Mouse (Mus musculus) midbrain, embryonic 11.5 days (tissue): ENCODE results near the gene Hs3st1. TPM values are rescaled to one million over a fixed set of nuclear protein-coding genes. Genes with fewer than 3 reads are reported as not detected.
A peak's percentile ranks its signal among the peaks of the same experiment; 100 is the strongest.
"Not testable (repeated sequence)": the region's sequence is repeated elsewhere in the genome, so short reads cannot be mapped to it uniquely, and the experiment has no call there.

Source experiments
- ATAC-seq: fragments of 200-750 bp; cut with Nextera tagmentation; 2 replicates; pipeline ENCODE4 v1.8.0; 2017; ENCODE audit warnings: moderate TSS enrichment, moderate library complexity; ENCODE audit not compliant: low FRiP score
- DNase-seq: peaks from one replicate; pipeline ENCODE4 v3.0.0; 2015; ENCODE audit warnings: low spot score; ENCODE audit errors: missing footprints
- H3K27ac ChIP-seq: fragments of 300-500 bp; sonication (generic); 2 replicates; pipeline ENCODE4 v1.5.1; 2014; ENCODE audit warnings: low read depth, low read length
- H3K27me3 ChIP-seq: fragments of 300-500 bp; sonication (generic); 2 replicates; pipeline ENCODE4 v1.6.1; 2014; ENCODE audit warnings: mild to moderate bottlenecking, low read length, moderate library complexity, mixed read lengths; ENCODE audit not compliant: control insufficient read depth, insufficient read depth
- H3K36me3 ChIP-seq: fragments of 300-500 bp; sonication (generic); 2 replicates; pipeline ENCODE4 v1.6.1; 2014; ENCODE audit warnings: mild to moderate bottlenecking, low read length, moderate library complexity, mixed read lengths; ENCODE audit not compliant: control insufficient read depth, insufficient read depth
- H3K4me1 ChIP-seq: fragments of 300-500 bp; sonication (generic); 2 replicates; pipeline ENCODE4 v1.6.1; 2014; ENCODE audit warnings: low read length; ENCODE audit not compliant: control insufficient read depth, insufficient read depth
- H3K4me2 ChIP-seq: fragments of 300-500 bp; sonication (generic); 2 replicates; pipeline ENCODE4 v1.6.1; 2014; ENCODE audit warnings: mild to moderate bottlenecking, moderate library complexity
- H3K4me3 ChIP-seq: fragments of 300-500 bp; sonication (generic); 2 replicates; pipeline ENCODE4 v1.5.1; 2014; ENCODE audit warnings: low read depth, low read length
- H3K9ac ChIP-seq: fragments of 300-500 bp; sonication (generic); 2 replicates; pipeline ENCODE4 v1.6.1; 2014; ENCODE audit warnings: low read length
- H3K9me3 ChIP-seq: fragments of 300-500 bp; sonication (generic); 2 replicates; pipeline ENCODE4 v1.6.1; 2016; ENCODE audit warnings: low read length; ENCODE audit not compliant: control insufficient read depth
- WGBS: fragments of 180-500 bp; shearing (Covaris S2); extraction: QIAGEN DNeasy Blood & Tissue Kit; methylation state at CpG from one replicate; pipeline ENCODE4 v1.1.7; 2014; 5-methylcytosine and 5-hydroxymethylcytosine counted together
- polyA plus RNA-seq: library from polyadenylated mRNA; unstranded; fragments of >200 nt; fragmentation: Nextera tagmentation; extraction: Ambion mirVana; gene quantifications from 2 replicates; pipeline ENCODE4 v1.2.1, GENCODE M21; 2014

Hs3st1 gene
- polyA plus RNA-seq, result 11.6 and 13.1 TPM in 2 replicates

GRCm38 (mm10) chr5:39755375-39755774, at the start of gene Hs3st1:
Gene Hs3st1, minus strand, starts transcription at chr5:39755475.
- WGBS, result 95% methylated on average over 15 of the region's 15 CpGs
- not testable (repeated sequence) for H3K36me3 ChIP-seq, DNase-seq, H3K4me3 ChIP-seq, H3K4me2 ChIP-seq, H3K27ac ChIP-seq, H3K9me3 ChIP-seq, H3K9ac ChIP-seq, H3K27me3 ChIP-seq, ATAC-seq, H3K4me1 ChIP-seq

GRCm38 (mm10) chr5:39804663-39805062, 49.4 kb upstream of the Hs3st1 start:
- DNase-seq, result no peak
- Histone ChIP-seq H3K4me1 (no peaks in the 10 kb centered on the region), H3K27me3 (no peaks in the 10 kb centered on the region), H3K4me3 (no peak overlapping the region), H3K36me3 (no peaks in the 10 kb centered on the region), H3K27ac (no peak overlapping the region), H3K9ac (no peak overlapping the region), H3K9me3 (no peaks in the 10 kb centered on the region), H3K4me2 (no peak overlapping the region)
- ATAC-seq, result no peak
- WGBS, result 89% methylated on average over 5 of the region's 5 CpGs

- H3K4me3 ChIP-seq, result no peak overlapping the region
- H3K36me3 ChIP-seq, result no peaks in the 10 kb centered on the region
- ATAC-seq, result no peak
- no peak overlapping the region for H3K4me2 ChIP-seq
- no peak for DNase-seq
- H3K27ac ChIP-seq, result no peak overlapping the region
- no peak overlapping the region for H3K9ac ChIP-seq
- 89% methylated on average over 3 of the region's 3 CpGs for WGBS
- no peaks in the 10 kb centered on the region for H3K4me1 ChIP-seq
- H3K27me3 ChIP-seq, result no peaks in the 10 kb centered on the region
- H3K9me3 ChIP-seq, result no peaks in the 10 kb centered on the region
These were observed 48.7 kb upstream of the Hs3st1 start for GRCm38 (mm10) chr5:39803941-39804340.

GRCm38 (mm10) chr5:39803457-39803856, 48.2 kb upstream of the Hs3st1 start:
- DNase-seq (no peak), ATAC-seq (no peak)
- Histone ChIP-seq H3K27me3 (no peaks in the 10 kb centered on the region), H3K36me3 (no peaks in the 10 kb centered on the region), H3K9ac (no peak overlapping the region), H3K27ac (no peak overlapping the region), H3K9me3 (no peaks in the 10 kb centered on the region), H3K4me2 (no peak overlapping the region), H3K4me1 (no peaks in the 10 kb centered on the region), H3K4me3 (no peak overlapping the region)
- 91% methylated on average over 3 of the region's 3 CpGs for WGBS

- no peaks in the 10 kb centered on the region for H3K4me1 ChIP-seq
- WGBS, result 78% methylated on average over 3 of the region's 3 CpGs
- H3K36me3 ChIP-seq, result no peaks in the 10 kb centered on the region
- DNase-seq, result no peak
- no peak overlapping the region for H3K27ac ChIP-seq
- no peaks in the 10 kb centered on the region for H3K27me3 ChIP-seq
- H3K4me2 ChIP-seq, result no peak overlapping the region
- no peaks in the 10 kb centered on the region for H3K9me3 ChIP-seq
- no peak for ATAC-seq
- no peak overlapping the region for H3K9ac ChIP-seq
- H3K4me3 ChIP-seq, result no peak overlapping the region
These were observed 46.8 kb upstream of the Hs3st1 start for GRCm38 (mm10) chr5:39802110-39802509.

GRCm38 (mm10) chr5:39777094-39777710, 21.9 kb upstream of the Hs3st1 start:
- no peak overlapping the region for H3K27ac ChIP-seq
- no peak overlapping the region for H3K4me3 ChIP-seq
- no peak overlapping the region for H3K4me2 ChIP-seq
- H3K9ac ChIP-seq, result no peak overlapping the region
- no peaks in the 10 kb centered on the region for H3K9me3 ChIP-seq
- H3K36me3 ChIP-seq, result no peaks in the 10 kb centered on the region
- 91% methylated on average over 7 of the region's 7 CpGs for WGBS
- H3K4me1 ChIP-seq, result no peaks in the 10 kb centered on the region
- ATAC-seq (no peak), DNase-seq (no peak)
- no peaks in the 10 kb centered on the region for H3K27me3 ChIP-seq

- no peaks in the 10 kb centered on the region for H3K27me3 ChIP-seq
- no peaks in the 10 kb centered on the region for H3K36me3 ChIP-seq
- WGBS, result 28% methylated on average over 5 of the region's 5 CpGs
- no peak overlapping the region for H3K27ac ChIP-seq
- no peaks in the 10 kb centered on the region for H3K9me3 ChIP-seq
- DNase-seq (peak; percentile 83), ATAC-seq (peak; percentile 90)
- H3K4me3 ChIP-seq, result no peak overlapping the region
- H3K4me1 ChIP-seq, result no peaks in the 10 kb centered on the region
- H3K9ac ChIP-seq, result no peak overlapping the region
- no peak overlapping the region for H3K4me2 ChIP-seq
These were observed 16.5 kb upstream of the Hs3st1 start for GRCm38 (mm10) chr5:39771680-39772348.

GRCm38 (mm10) chr5:39761682-39762456, 6.6 kb upstream of the Hs3st1 start:
- Histone ChIP-seq H3K9ac (no peak overlapping the region), H3K4me3 (no peak overlapping the region), H3K36me3 (no peaks in the 10 kb centered on the region), H3K27ac (no peak overlapping the region), H3K4me1 (no peaks in the 10 kb centered on the region), H3K27me3 (no peaks in the 10 kb centered on the region; the same call in 1 of the 2 replicates), H3K4me2 (no peak overlapping the region), H3K9me3 (no peaks in the 10 kb centered on the region)
- 89% methylated on average over 8 of the region's 8 CpGs for WGBS
- DNase-seq (no peak), ATAC-seq (no peak)

- no peak overlapping the region for H3K27ac ChIP-seq
- no peaks in the 10 kb centered on the region for H3K4me1 ChIP-seq
- no peaks in the 10 kb centered on the region for H3K9me3 ChIP-seq
- ATAC-seq, result no peak
- WGBS, result 86% methylated on average over 2 of the region's 2 CpGs
- no peak overlapping the region for H3K9ac ChIP-seq
- DNase-seq, result no peak
- no peaks in the 10 kb centered on the region for H3K36me3 ChIP-seq
- H3K4me2 ChIP-seq, result no peak overlapping the region
- H3K27me3 ChIP-seq, result no peaks in the 10 kb centered on the region; the same call in 1 of the 2 replicates
- no peak overlapping the region for H3K4me3 ChIP-seq
These were observed 3.7 kb upstream of the Hs3st1 start for GRCm38 (mm10) chr5:39758890-39759475.
